Mouse (Mus musculus) c-Kit-negative CD71-positive TER-119-positive erythroid progenitor cells, embryonic 14.5 days (primary cell): ENCODE measurements around the gene Olfr792.

ENCODE experiments used
- DNase-seq: peaks from one replicate; pipeline ENCODE4 v3.0.0-alpha.2; 2013; ENCODE audit warnings: low read depth, low spot score

Gene Olfr792

DNA sequence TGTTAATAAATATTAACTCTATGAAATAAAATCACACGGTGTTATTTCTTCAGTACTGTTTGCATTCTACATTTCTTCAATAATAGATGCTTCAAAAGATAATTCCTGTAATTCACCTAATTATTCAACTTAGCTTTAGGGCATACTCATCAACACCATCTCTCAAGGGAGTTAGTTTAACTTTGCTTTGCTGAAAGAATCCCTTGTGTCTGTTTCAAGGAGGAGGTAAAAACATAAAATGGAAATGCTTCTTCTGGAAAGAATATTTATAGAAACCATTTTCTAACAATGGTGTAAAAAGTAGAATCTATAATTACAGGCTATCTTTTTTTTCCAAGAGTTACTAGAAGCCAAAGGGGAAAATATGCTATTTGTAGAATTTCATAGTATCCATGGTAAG is at the start of gene Olfr792:
Gene Olfr792 (plus strand): TSS at position 301 of the 400 bp plus-strand sequence.
- no peak for DNase-seq

- no peak for DNase-seq
These were observed 48.9 kb upstream of the Olfr792 start for GRCm38 (mm10) chr10:129490101-129490500.

DNA sequence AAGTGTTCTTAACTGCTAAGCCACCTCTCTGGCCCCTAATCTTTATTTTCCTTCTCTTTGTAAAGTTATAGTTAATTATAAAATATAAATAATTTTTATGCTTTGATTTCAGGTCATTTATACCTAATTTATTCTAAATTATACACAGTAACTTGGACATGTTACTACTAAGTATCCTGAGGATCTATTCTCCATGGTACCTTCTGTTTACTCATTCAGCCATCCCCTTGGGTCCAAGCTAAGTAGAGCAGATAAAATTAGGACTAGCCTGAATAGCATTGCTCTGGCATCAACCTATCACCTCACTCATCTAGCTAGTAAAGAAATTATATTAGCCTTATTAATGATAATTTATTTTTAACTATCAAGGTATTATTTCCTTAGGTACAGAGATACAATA is 40.8 kb upstream of the Olfr792 start, which contains the start of gene Olfr790:
Gene Olfr790 (plus strand): TSS at position 301 of the 400 bp plus-strand sequence.
- no peak for DNase-seq

DNA sequence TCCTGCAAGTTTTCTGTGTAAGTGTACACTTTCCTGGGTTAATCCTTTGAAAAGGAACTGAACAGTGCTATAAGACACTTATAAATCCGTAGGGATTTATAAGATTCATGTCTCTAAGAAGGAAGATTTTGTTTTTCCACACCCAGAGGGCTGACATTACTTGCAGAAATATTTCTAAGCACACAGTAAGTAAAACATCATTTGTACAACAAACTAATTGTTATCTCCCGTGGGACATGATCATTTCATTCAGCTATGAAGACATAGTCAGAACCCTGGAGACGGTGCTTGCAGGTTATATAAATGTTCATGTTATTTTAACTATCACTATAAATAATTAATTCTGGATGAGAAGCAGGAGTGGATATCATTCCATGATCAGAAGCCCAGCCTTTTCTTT is 17.5 kb upstream of the Olfr792 start, which contains the start of gene Olfr791:
Gene Olfr791 (plus strand): TSS at position 301 of the 400 bp plus-strand sequence.
- DNase-seq, result no peak

DNA sequence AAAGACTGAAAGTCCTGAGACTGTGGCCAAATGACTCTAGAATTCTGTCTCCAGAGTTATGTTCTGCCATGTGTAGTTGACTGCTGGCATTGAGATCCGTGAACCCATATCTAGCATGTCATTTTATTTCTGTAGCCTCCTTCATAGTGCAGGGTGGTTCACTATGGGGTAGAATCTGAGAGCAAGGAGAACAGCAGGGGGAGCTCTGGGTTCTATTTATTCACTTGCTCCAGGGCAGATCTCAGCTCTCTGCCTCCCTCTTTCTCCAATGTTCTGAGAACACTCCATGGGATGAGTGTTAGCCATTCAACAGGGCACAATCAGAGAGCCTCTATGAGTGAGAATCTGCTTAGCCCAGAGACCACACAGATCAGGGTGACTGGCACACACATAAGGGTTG is 10.4 kb downstream of the Olfr792 start:
- no peak for DNase-seq

DNA sequence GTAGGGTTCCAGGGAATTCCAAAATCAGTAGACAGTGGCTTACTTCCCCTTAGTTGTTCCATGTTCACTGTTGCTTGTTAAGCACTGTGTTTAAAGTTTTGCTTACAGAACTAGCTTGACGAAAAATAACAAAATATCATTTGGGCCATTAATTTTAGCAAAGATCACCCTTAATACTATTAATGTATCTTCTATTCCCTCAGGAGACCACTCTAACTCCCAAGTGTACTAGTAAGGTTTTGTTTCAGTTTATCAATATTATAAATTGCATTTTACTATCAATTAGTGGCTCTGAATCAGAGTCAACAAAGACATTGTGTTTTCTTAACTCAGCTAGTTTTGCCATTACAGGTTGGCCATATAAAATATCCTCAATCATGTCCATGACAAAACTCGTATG is 28.4 kb downstream of the Olfr792 start, which contains the start of gene Olfr794:
Gene Olfr794 (plus strand): TSS at position 301 of the 400 bp plus-strand sequence.
- no peak for DNase-seq

GRCm38 (mm10) chr10:129577066-129577465 is 38.1 kb downstream of the Olfr792 start:
- DNase-seq, result no peak
